Mouse (Mus musculus) small intestine, adult 2 months (tissue): ENCODE measurements around the gene Gdap1l1.

Experiments
- CTCF ChIP-seq: fragments of 200-500 bp; IDR thresholded peaks from 2 replicates; pipeline ENCODE4 v1.5.1; 2012; ENCODE audit warnings: low read depth, mild to moderate bottlenecking, control low read depth, inconsistent platforms, low read length, moderate library complexity, mixed read lengths; ENCODE audit not compliant: insufficient replicate concordance, insufficient read length; ENCODE audit errors: extremely low read depth
- POLR2A ChIP-seq: fragments of 200-500 bp; IDR thresholded peaks from 2 replicates; pipeline ENCODE4 v1.6.1; 2012; ENCODE audit warnings: low read depth, mild to moderate bottlenecking, control low read depth, inconsistent platforms, low read length, moderate library complexity

- no peak for TF ChIP-seq CTCF
- TF ChIP-seq POLR2A = no peak
Measured at GRCm38 (mm10) chr2:163471136-163471535, 32.9 kb downstream of the Gdap1l1 start.
